Mouse (Mus musculus) kidney, adult 2 months (tissue): ENCODE data around the gene AC131692.1.

Source experiments
- CTCF ChIP-seq: fragments of 200-500 bp; conservative IDR thresholded peaks from 2 replicates; pipeline ENCODE4 v1.5.1; 2011; ENCODE audit warnings: low read depth, mild to moderate bottlenecking, control low read depth, low read length, moderate library complexity, mixed read lengths; ENCODE audit not compliant: insufficient read depth, insufficient read length
- POLR2A ChIP-seq: fragments of 200-500 bp; IDR thresholded peaks from one replicate; pipeline ENCODE4 v1.6.1; 2011; ENCODE audit warnings: low read depth, low read length, control low read depth

- TF ChIP-seq CTCF (no peak), POLR2A (no peak)
These were observed 46.4 kb upstream of the AC131692.1 start for GRCm38 (mm10) chr19:6047899-6048166.
